Mouse (Mus musculus): ENCODE measurements around the gene Mapk8ip1.

DNA sequence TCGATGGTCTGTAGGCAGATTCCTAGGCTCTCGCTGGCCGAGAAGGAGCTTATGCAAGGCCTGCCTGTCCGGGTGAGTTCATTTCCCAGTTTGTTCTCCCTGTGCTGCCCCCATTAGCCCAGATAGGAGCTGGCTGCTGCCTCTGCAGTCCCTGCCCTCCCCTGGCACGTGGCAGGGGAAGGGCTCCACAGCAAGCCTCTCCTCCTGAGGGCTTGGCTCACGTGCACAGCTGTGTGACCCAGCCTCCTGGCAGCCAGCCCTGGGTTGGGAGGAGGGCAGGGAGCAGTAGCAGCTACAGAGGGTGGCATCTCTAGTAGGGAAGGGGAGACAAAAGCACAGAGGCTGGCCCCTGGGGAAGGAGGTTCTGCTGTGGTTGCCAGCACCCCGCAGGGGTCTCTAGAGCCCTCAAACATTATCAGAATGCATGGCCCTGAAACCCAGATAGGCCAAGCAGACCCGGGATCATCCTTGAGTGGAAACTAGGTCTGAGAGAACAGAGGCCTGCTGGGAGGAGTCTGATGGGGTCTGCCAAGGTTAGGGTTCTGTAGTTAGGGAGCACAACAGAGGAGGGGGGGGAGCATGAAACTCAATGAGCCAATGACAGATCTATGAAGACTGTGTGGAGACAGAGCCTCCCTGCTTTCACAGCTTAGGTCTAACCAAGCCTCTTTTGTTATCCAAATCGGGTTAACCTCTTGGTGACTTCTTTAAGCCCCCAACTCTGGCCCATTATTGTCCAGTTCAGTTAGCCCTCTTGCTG, 22.8 kb upstream of the Mapk8ip1 start:
- TF ChIP-seq CTCF (IDR thresholded peaks at IDR 0.05; ENCODE audit: control insufficient read depth, insufficient read depth, low read length) (no peak), POLR2A (IDR thresholded peaks at IDR 0.05; ENCODE audit: borderline replicate concordance, control insufficient read depth, low read depth, low read length) (no peak)

Measured in bone marrow, adult 2 months (tissue).